Mouse (Mus musculus) T-helper 17 cell (primary cell): Measurements from ENCODE around the gene 4930544D05Rik.

ENCODE experiments used
- in situ Hi-C, 2 experiments: fragments of 300-600 bp; cut with MboI, MseI; formaldehyde crosslinking; loops; 1 replicate in 1 of 2; 2 replicates in 1 of 2; pipeline ENCODE4 v1.15.1; 2025; ENCODE audit warnings: high pct_unique_total_duplicates in 2 of 2

4930544D05Rik gene

GRCm38 (mm10) chr11:70638714-70639278 lies 23.1 kb downstream of the 4930544D05Rik start, which contains the start of gene Gp1ba:
Gene Gp1ba, plus strand, starts transcription at chr11:70639122.
- in situ Hi-C loops, result loop anchor here in 1 of 2 experiments (25.0 kb wide), 1 partner anchor 124 kb away; the partner anchor contains the start of gene Zfp3

GRCm38 (mm10) chr11:70639976-70640375 lies 24.3 kb downstream of the 4930544D05Rik start:
- in situ Hi-C loops, result loop anchor here in 1 of 2 experiments (25.0 kb wide), 1 partner anchor 122 kb away; the partner anchor contains the start of gene Zfp3

GRCm38 (mm10) chr11:70641241-70641640 lies 25.6 kb downstream of the 4930544D05Rik start:
- in situ Hi-C loops, result loop anchor here in 1 of 2 experiments (25.0 kb wide), 1 partner anchor 121 kb away; the partner anchor contains the start of gene Zfp3

- in situ Hi-C loops, result loop anchor here in 1 of 2 experiments (25.0 kb wide), 1 partner anchor 119 kb away; the partner anchor contains the start of gene Zfp3
These were observed 27.4 kb downstream of the 4930544D05Rik start for GRCm38 (mm10) chr11:70643051-70643450.

- in situ Hi-C loops, result loop anchor here in 1 of 2 experiments (25.0 kb wide), 1 partner anchor 118 kb away; the partner anchor contains the start of gene Zfp3
These were observed 29.0 kb downstream of the 4930544D05Rik start for GRCm38 (mm10) chr11:70644564-70645103.

- in situ Hi-C loops, result loop anchor here in 1 of 2 experiments (25.0 kb wide), 1 partner anchor 117 kb away; the partner anchor contains the start of gene Zfp3
These were observed 30.0 kb downstream of the 4930544D05Rik start for GRCm38 (mm10) chr11:70645461-70646258.

- in situ Hi-C loops, result loop anchor here in 1 of 2 experiments (25.0 kb wide), 1 partner anchor 116 kb away; the partner anchor contains the start of gene Zfp3
These were observed 30.6 kb downstream of the 4930544D05Rik start for GRCm38 (mm10) chr11:70646259-70646555.

GRCm38 (mm10) chr11:70646691-70647650 lies 31.3 kb downstream of the 4930544D05Rik start, which contains the start of the genes Rnf167 and Slc25a11:
Gene Rnf167, plus strand, starts transcription at chr11:70647235.
Gene Slc25a11, minus strand, starts transcription at chr11:70647479.
- in situ Hi-C loops, result loop anchor here in 1 of 2 experiments (25.0 kb wide), 1 partner anchor 115 kb away; the partner anchor contains the start of gene Zfp3

- in situ Hi-C loops, result loop anchor here in 1 of 2 experiments (25.0 kb wide), 1 partner anchor 114 kb away; the partner anchor contains the start of gene Zfp3
These were observed 32.2 kb downstream of the 4930544D05Rik start for GRCm38 (mm10) chr11:70647716-70648420.

- in situ Hi-C loops, result loop anchor here in 1 of 2 experiments (25.0 kb wide), 1 partner anchor 114 kb away; the partner anchor contains the start of gene Zfp3
These were observed 32.9 kb downstream of the 4930544D05Rik start for GRCm38 (mm10) chr11:70648512-70648911.

- in situ Hi-C loops, result loop anchor here in 1 of 2 experiments (25.0 kb wide), 1 partner anchor 113 kb away; the partner anchor contains the start of gene Zfp3
These were observed 33.6 kb downstream of the 4930544D05Rik start for GRCm38 (mm10) chr11:70649185-70649734.

GRCm38 (mm10) chr11:70650322-70651175 lies 34.9 kb downstream of the 4930544D05Rik start:
- in situ Hi-C loops, result loop anchor here in 1 of 2 experiments (10.0 to 25.0 kb wide), 2 partner anchors 656 to 1563 kb away; partner anchors contain the start of genes Gabarap, Per1, Phf23 and Vamp2

GRCm38 (mm10) chr11:70651391-70651790 lies 35.7 kb downstream of the 4930544D05Rik start:
- in situ Hi-C loops, result loop anchor here in 1 of 2 experiments (10.0 to 25.0 kb wide), 2 partner anchors 657 to 1564 kb away; partner anchors contain the start of genes Gabarap, Per1, Phf23 and Vamp2

- in situ Hi-C loops, result loop anchor here in 1 of 2 experiments (10.0 to 25.0 kb wide), 2 partner anchors 657 to 1565 kb away; partner anchors contain the start of genes Gabarap, Per1, Phf23 and Vamp2
These were observed 36.6 kb downstream of the 4930544D05Rik start for GRCm38 (mm10) chr11:70652029-70652883.

GRCm38 (mm10) chr11:70652884-70653344 lies 37.3 kb downstream of the 4930544D05Rik start:
- in situ Hi-C loops, result loop anchor here in 1 of 2 experiments (10.0 to 25.0 kb wide), 2 partner anchors 658 to 1566 kb away; partner anchors contain the start of genes Gabarap, Per1, Phf23 and Vamp2
